Mouse (Mus musculus): ENCODE data around the gene Xpnpep3.
"Not testable (repeated sequence)": the region's sequence is repeated elsewhere in the genome, so short reads cannot be mapped to it uniquely, and the experiment has no call there.

Xpnpep3 gene

GRCm38 (mm10) chr15:81480284-81480683, 80.3 kb downstream of the Xpnpep3 start:
- DNase-seq (ENCODE audit: low spot score): not testable (repeated sequence)

- peak; percentile 37 for DNase-seq (ENCODE audit: low spot score)
These were observed 81.0 kb downstream of the Xpnpep3 start for GRCm38 (mm10) chr15:81480977-81481379.

DNA sequence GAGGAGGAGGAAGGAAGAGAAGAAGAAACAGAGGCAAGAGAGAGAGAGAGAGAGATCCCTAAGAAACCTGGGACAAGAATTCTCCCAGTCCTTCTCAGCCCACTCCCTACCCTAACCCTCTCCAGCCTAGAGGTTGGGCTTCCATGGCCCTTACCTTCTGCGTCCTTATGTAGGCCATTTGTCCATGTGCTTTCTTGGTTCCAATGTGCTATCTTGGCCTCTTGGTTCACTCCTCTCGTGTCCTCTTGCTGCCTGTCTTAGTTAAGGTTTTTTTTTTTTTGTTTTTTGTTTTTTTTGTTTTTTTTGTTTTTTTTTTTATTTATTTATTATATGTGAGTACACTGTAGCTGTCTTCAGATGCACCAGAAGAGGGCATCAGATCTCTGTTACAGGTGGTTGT, 83.0 kb downstream of the Xpnpep3 start:
- DNase-seq (ENCODE audit: low spot score): no peak

DNA sequence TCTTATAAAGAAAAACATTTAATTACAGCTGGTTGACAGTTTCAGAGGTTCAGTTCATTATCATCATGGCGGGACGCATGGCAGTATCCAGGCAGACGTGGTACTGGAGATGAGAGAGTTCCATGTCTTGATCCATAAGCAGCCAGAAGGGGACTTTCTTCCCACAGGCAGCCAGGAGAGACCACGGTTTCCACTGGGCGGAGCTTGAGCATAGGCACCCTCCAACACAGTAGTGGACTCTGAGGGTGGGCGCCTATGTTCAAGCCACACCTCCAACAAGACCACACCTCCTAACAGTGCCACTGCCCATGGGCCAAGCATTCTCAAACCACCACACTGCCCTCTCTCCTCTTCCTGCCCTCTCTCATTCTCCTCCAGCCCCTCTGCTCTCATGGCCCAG, 83.8 kb downstream of the Xpnpep3 start:
- DNase-seq (ENCODE audit: low spot score): no peak

- DNase-seq (ENCODE audit: low spot score): no peak
These were observed 85.5 kb downstream of the Xpnpep3 start for GRCm38 (mm10) chr15:81485483-81485882.

- DNase-seq (ENCODE audit: low spot score): no peak
These were observed 103.5 kb downstream of the Xpnpep3 start for GRCm38 (mm10) chr15:81503466-81503865.

DNA sequence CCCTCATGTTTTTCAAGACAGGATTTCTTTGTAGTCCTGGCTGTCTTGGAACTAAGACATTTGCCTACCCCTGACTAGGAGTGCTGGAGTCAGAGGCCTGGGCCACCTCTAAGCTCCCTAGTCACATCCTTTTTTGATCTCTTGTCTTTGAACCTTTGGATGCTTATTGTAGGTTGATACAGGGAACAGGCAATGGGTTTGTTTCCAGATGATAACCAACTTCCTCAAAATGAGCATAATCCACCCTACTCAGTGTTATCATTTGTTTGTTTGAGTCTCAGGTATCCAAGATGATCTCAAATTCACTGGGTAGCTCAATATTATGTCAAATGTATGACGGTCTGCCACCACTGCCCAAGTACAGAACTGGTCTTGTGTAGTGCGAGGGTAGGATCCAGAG, 104.1 kb downstream of the Xpnpep3 start:
- no peak for DNase-seq (ENCODE audit: low spot score)
